Mouse (Mus musculus) liver, postnatal 0 days (tissue): ENCODE measurements around the gene Ptprd.

Experiments used
- CTCF ChIP-seq: sonication (generic); IDR thresholded peaks from 2 replicates; pipeline ENCODE4 v1.5.1; 2016; ENCODE audit warnings: antibody characterized with exemption, low read depth
- EP300 ChIP-seq: IDR thresholded peaks from 2 replicates; pipeline ENCODE4 v1.6.1; 2016; ENCODE audit warnings: antibody characterized with exemption, low read depth, mild to moderate bottlenecking

- no peak for TF ChIP-seq EP300
- TF ChIP-seq CTCF: no peak
These were observed 549.5 kb downstream of the Ptprd start for GRCm38 (mm10) chr4:77662309-77662708.
